Mouse (Mus musculus) ovary, postnatal 10 days (tissue): ENCODE measurements at regions not wholly inside any gene's neighbourhood (a gene's known extent, or its start where the extent isn't known, plus 50 kb on each side); places are given as distances from the start of the nearest gene placed in this dataset.

Experiments used
- DNase-seq: peaks from one replicate; pipeline ENCODE4 v3.0.0; 2022; ENCODE audit warnings: low spot score

DNA sequence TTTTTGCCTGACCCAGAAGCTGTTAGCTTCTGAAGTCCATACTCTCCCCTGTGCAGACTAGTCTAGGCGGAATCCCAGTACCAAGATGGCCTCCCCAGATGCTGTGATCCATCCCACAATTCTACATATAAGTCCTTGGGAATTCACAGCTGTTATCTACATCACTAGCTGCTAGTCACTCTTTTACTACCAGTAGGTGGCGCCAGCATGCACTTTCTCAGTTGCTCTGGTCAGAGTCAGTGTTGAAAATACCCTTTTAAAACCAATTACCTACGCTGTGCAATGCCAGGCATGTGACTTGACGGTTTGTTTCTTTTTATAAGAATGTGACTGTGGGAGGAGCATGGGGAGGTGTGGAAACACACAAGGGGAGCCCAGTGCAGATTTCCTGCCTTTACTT, 348.3 kb downstream of the Xylt1 start:
- DNase-seq = no peak
